Mouse (Mus musculus) left cerebral cortex, postnatal 14 days (tissue): ENCODE measurements around the gene Kpna4. TPM values are rescaled to one million over a fixed set of nuclear protein-coding genes. Genes with fewer than 3 reads are reported as not detected.

ENCODE experiments used
- DNase-seq, 2 experiments: peaks; one replicate each; pipeline ENCODE4 v3.0.0; 2021 to 2022; ENCODE audit warnings: low spot score in 2 of 2, mixed read lengths in 1 of 2
- intact Hi-C: fragments of 180-260 bp; cut with DNase I; formaldehyde crosslinking; loops from one replicate; pipeline ENCODE4 v1.15.1; 2025
- long read RNA-seq, 2 experiments: library from polyadenylated mRNA; stranded (forward); transcript quantifications; one replicate each; pipeline ENCODE4 v2.0.0; 2021
- total RNA-seq, 2 experiments: library from RNA; stranded (reverse); gene quantifications; 2 replicates each; pipeline ENCODE4 v1.2.3; 2021

Kpna4 gene
- 10 to 100 TPM; 59.9 to 61.2 TPM for total RNA-seq
- long read RNA-seq, experiment 1, full-length matches to known transcripts: 28 of 31 reads
- long read RNA-seq, experiment 1, partial matches to known transcripts: 0 of 31 reads
- long read RNA-seq, experiment 1, other reads (novel, unspliced or antisense): 3 of 31 reads
- long read RNA-seq, experiment 2, full-length matches to known transcripts: 33 of 35 reads
- long read RNA-seq, experiment 2, partial matches to known transcripts: 1 of 35 reads
- long read RNA-seq, experiment 2, other reads (novel, unspliced or antisense): 1 of 35 reads

- intact Hi-C loops: no loop called here
- DNase-seq: peak; percentile 95
Measured at GRCm38 (mm10) chr3:69126509-69127345, at the start of gene Kpna4. Kpna4 (minus strand) TSS chr3:69127113.

DNA sequence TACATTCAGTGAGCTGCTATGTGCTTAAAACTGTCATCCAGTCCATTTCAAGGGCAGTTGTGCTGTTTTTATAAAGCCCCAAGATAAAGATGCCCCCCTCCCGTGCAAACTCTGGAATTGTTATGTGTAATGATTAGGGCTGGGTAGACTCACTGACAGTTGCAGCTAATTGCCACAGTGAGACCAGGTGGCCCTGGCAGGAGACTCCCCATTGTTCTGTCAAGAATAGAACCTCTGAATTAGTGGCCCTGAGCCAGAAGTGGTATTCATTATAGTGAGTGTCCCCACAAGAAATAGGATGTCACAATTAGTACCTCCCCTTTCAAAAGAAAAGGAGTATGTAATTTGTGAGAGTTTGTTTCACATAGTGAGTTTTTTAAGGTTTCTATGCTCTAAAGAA lies 48.3 kb upstream of the Kpna4 start:
- intact Hi-C loops: no loop called here
- no peak for DNase-seq

DNA sequence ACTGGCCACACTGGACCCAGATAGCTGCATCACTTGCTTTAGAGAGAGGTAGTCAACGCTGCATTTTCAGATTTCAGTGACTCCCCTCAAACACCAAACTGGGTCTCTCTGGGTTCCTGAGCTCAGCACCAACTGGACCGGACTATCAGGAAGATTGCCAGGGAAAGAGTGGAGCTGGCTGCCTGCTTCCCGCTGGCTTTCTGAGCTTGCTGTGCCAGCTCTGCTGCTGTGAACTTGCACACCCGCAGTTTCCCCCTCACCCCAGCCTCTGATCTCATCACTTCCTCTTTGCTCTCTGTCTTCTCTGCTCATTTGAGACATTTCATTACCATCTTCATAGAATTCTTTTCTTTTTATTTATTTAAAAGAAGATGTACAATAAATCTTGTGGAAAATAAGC lies 44.2 kb upstream of the Kpna4 start:
- DNase-seq: no peak
- intact Hi-C loops: no loop called here

DNA sequence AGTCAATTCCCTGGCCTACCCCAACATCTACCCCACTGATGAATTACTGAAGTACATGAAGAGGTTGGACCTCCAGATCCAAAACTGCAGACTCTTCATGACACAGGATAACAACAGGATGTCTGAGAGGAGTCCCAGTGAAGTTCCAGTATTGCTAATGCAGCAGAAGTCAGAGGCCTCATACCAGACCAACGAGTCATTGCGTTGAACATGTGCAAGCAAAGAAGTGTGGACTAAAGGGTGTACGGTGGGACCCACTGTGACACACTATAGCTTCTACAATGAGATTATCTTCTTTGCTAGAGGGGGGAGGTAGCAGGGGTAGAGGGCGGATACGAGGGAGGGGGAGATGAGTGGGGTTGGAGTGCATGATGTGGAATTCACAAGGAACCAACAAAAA lies 42.9 kb upstream of the Kpna4 start:
- DNase-seq: no peak
- intact Hi-C loops: no loop called here

GRCm38 (mm10) chr3:69168724-69169123 lies 41.8 kb upstream of the Kpna4 start:
- no peak for DNase-seq
- intact Hi-C loops: no loop called here

DNA sequence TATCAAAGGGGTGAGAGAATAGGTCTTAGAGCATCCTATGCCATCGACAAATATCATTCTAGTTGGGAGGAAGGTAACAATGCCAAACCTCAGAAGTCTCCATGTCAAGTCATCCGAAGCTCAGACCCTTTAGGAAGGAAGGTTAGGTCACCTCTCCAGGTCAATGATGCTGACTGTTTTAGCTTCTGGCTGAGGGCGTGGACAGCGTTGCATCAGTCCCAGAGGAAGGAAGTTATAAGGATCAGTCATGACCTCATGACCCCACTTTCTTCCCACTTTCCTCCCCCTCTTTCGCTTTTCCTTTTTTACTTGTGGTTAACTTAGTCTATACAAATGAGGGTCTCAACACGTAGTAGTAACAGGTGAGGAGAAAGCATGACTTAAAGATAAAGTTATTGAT lies 36.1 kb upstream of the Kpna4 start:
- no peak for DNase-seq
- intact Hi-C loops: no loop called here

GRCm38 (mm10) chr3:69160429-69160828 lies 33.5 kb upstream of the Kpna4 start:
- DNase-seq: no peak
- intact Hi-C loops: no loop called here

DNA sequence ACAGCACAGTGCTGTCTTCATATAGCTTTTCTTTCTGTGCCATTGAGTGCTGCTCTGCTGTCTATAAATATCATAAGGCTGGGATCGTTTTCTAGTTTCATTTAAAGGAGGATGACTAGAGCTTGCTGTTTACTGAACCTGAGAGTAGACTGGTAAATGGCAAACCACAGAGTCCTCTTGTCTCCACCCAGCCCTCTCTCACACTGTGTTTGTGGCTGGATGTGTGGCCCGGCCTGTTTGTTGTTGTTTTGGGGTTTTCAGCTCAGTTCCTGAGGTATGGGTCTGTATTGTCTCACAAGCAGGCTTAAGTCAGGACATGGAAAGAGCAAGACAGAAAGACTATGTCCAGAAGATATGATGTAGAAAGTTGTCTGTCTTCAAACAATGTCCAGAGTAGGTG lies 32.6 kb upstream of the Kpna4 start:
- DNase-seq: no peak
- intact Hi-C loops: no loop called here

DNA sequence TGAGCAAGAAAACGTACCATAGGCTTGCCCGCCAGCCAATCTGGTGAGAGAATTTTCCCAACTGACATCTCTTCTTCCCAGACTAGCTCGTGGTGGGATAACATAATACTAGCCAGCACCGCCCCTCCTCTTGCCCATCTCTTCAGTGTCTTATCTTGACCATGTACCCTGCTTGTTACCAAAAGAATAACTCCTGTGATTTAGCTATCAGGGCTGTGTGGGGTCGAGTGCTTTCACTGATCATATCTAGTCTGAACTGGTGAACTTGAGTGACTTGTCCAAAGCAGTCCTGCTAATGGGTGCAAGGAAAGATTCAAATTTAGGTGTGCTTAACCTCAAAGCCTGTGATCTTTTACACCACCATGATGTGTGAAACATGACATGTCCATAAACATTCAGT lies 31.0 kb upstream of the Kpna4 start:
- intact Hi-C loops: no loop called here

DNA sequence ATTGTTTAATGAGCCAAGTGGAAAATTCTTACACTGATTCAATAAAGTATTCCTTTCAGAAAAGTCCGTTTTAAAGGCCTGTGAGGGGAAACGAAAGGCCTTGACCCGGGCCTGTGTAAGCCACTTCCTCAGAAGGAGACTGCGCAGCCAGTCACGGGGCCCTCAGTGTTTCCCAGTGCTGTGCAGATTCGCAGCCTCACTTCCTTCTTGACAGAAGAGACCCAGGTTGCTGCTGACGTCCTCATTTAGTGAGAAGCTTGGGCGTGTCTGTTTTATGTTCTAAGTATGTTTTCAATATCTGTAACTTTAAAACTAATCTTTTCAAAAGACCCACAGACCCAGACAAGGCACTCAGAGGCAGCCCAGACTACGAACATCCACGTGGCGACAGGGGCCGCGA lies 29.6 kb upstream of the Kpna4 start:
- peak; percentile 22 to 23 for DNase-seq
- intact Hi-C loops: no loop called here

More for the DNA sequence above, 31.0 kb upstream of the Kpna4 start:
- no peak for DNase-seq

- no peak for DNase-seq
- intact Hi-C loops: no loop called here
Measured at GRCm38 (mm10) chr3:69154691-69155090, 27.8 kb upstream of the Kpna4 start.

DNA sequence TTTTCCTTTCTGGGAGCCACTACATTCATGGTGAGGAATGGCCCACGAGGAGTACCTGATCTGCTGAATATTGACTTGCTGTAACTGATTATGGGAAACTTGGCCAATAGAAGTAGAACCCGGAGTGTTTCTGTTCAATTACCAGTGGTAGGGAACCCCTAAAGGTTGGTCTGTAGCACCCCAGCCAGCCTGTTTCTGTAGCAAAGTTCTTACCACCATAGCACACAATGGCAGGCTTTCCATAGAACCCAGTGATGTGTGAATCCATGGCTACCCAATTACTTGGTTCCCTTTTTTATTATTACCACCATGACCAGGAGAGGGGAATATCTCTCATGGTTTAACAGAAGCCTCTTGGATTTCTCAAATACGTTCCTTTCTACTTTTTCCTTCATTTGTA lies 24.0 kb upstream of the Kpna4 start:
- intact Hi-C loops: no loop called here
- DNase-seq: no peak

- DNase-seq: no peak
- intact Hi-C loops: no loop called here
Measured at GRCm38 (mm10) chr3:69142372-69142994, 15.6 kb upstream of the Kpna4 start.

GRCm38 (mm10) chr3:69140851-69141250 lies 13.9 kb upstream of the Kpna4 start:
- no peak for DNase-seq
- intact Hi-C loops: no loop called here

GRCm38 (mm10) chr3:69136059-69136458 lies 9.1 kb upstream of the Kpna4 start:
- no peak for DNase-seq
- intact Hi-C loops: no loop called here

- no peak for DNase-seq
- intact Hi-C loops: no loop called here
Measured at GRCm38 (mm10) chr3:69130973-69131372, 4.1 kb upstream of the Kpna4 start.

- no peak for DNase-seq
- intact Hi-C loops: no loop called here
Measured at GRCm38 (mm10) chr3:69127693-69128092, 780 bp upstream of the Kpna4 start.

DNA sequence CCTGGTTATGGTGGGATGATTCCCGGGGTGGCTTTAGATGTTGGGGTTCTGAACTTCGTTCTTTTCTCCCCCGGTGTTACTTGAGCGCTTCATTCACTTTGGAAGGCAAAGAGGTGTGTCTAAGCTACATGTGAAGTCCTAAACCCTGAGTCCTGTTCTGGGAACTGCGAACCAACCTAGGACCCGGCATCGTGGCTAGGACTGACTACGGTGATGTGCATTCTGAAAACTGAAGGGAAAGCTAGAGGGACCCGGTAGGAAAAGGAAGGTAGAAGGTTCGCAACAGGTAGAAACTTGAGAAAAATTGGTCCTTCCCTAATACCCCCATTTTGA lies 399 bp upstream of the Kpna4 start:
- intact Hi-C loops: no loop called here
- no peak for DNase-seq

DNA sequence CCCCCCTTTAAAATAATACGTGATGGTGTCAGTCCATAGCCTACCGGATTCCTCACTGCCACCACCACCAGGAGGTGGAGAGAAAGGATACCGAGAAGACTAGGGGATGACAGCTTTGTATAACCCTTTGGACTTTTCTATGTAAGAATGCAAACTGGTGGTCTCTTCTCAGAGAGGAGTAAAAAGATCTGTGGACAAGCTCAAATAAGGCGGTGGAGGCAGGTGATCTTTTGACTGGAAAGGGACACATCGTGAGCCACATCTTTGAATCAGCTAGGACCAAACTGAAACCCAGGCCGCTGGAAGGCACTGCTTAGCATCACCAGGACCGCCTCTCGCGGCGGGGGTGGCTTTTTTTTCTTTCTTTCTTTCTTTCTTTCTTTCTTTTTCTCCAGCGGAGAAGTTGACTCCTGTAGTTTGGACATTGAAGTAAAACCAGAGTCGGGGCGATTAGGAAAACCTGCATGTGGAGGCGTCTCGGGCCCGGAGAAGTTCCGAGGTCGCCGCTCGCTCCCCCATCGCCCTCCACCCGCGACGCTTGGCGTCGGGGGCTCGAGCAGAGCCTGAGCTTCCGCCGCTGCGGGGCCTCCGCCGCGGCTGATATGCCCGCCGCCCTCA lies 913 bp downstream of the Kpna4 start:
- peak; percentile 14 to 44 for DNase-seq
- intact Hi-C loops: no loop called here

DNA sequence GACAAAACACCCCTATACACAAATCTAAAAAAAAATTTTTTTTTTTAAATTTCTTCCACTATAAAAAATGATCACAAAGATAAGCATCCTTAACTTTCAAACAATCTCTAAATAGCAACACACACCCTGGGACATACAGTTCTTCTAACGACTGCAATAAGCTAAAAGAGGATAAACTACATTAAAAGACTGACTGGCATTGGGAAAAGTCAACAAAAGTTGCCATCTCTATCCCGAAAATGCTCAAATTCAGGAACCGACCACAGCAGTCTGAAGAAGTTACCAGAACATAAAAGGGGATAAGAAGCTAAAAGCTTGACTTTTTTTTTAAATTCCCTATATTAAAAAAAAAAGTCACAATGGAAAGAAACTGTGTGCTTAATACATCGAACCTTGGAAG lies 1.5 kb downstream of the Kpna4 start:
- intact Hi-C loops: no loop called here
- no peak for DNase-seq
